24 mouse cellular contexts compared by ENCODE assay signal in genomic region chr16:87624937-87625336, GRCm38 (mm10).
DNase-seq lines count a peak whose midpoint lies in the region; ATAC-seq and TF ChIP-seq lines count a peak whose summit lies in the region.
"Had no signal": no experiment of that assay in that cellular context is flagged by ENCODE, and none has a peak within 500 bp of the region (broad histone marks: within the 10 kb centered on the region; RNA-seq: fewer than 3 reads in every experiment).

No protein-coding gene starts in this region.

- DNase-seq in spleen, adult 2 months (ENCODE audit: low read depth in 1 of 2, low spot score in 2 of 2): no peak
- DNase-seq in spleen, postnatal 10 days (ENCODE audit: low spot score in 2 of 2): no peak
- DNase-seq in gastrocnemius, adult 2 months: no peak
- DNase-seq: cerebellum, adult 8-10 months; cerebellum, postnatal 36 days; kidney, adult 11 months; left cerebral cortex, postnatal 4 days; right cerebral cortex, postnatal 25 days; thymus, postnatal 36 days had no signal

- 81% methylated on average over 2 of the region's 2 CpGs for WGBS in spleen, adult 2 months

- intact Hi-C loops in gastrocnemius, adult 2 months (cut with DNase I): no loop called here

- TF ChIP-seq POLR2A in spleen, adult 2 months (IDR thresholded peaks at IDR 0.05; ENCODE audit: low read depth, low read length): no peak

- no peaks in the 10 kb centered on the region for H3K36me3 ChIP-seq in spleen, adult 2 months (ENCODE audit: control insufficient read depth, insufficient read depth, low read length)
- H3K36me3 ChIP-seq: embryonic facial prominence, embryonic 15.5 days; limb, embryonic 15.5 days; lung, embryonic 15.5 days; midbrain, embryonic 12.5 days; stomach, embryonic 15.5 days had no signal

- ATAC-seq in common myeloid progenitor, adult 5-6 weeks (replicated peaks; ENCODE audit: low read depth, poor library complexity, severe bottlenecking): peak; percentile 21
- ATAC-seq in megakaryocyte progenitor cell, adult 5-6 weeks (replicated peaks; ENCODE audit: poor library complexity): peak; percentile 64
- ATAC-seq in CD4-positive, CD25-positive, alpha-beta regulatory T cell, adult 4 months: no peak
- no peak for ATAC-seq in activated CD4-positive, CD25-positive, alpha-beta regulatory T cell, adult 4 months
- ATAC-seq: forebrain, embryonic 16.5 days; hindbrain, postnatal 0 days had no signal

- peak overlapping the region; percentile 48 for H3K27ac ChIP-seq in spleen, adult 2 months (ENCODE audit: insufficient read depth, low read length)
- no peak overlapping the region for H3K27ac ChIP-seq in gastrocnemius, adult 2 months
- H3K27ac ChIP-seq: embryonic facial prominence, embryonic 15.5 days; heart, adult 2 months; heart, embryonic 13.5 days; hindbrain, postnatal 0 days; kidney, postnatal 0 days; left cerebral cortex, adult 2 months; limb, embryonic 15.5 days; lung, embryonic 15.5 days; midbrain, embryonic 12.5 days; stomach, embryonic 15.5 days had no signal

- H3K4me1 ChIP-seq in spleen, adult 2 months (ENCODE audit: control insufficient read depth, insufficient read depth, insufficient read length): 0 out of 2 replicates have a peak, but pooled peaks cover 3% of the 10 kb centered on the region
- H3K4me1 ChIP-seq: embryonic facial prominence, embryonic 15.5 days; heart, embryonic 13.5 days; limb, embryonic 15.5 days; lung, embryonic 15.5 days; midbrain, embryonic 12.5 days; stomach, embryonic 15.5 days had no signal

- no peak overlapping the region for H3K4me3 ChIP-seq in spleen, adult 2 months (ENCODE audit: extremely low read depth, insufficient read depth, insufficient read length)
- H3K4me3 ChIP-seq in gastrocnemius, adult 2 months: no peak overlapping the region
- H3K4me3 ChIP-seq: embryonic facial prominence, embryonic 15.5 days; heart, adult 2 months; heart, embryonic 13.5 days; left cerebral cortex, adult 2 months; limb, embryonic 15.5 days; lung, embryonic 15.5 days; midbrain, embryonic 12.5 days; stomach, embryonic 15.5 days had no signal

- no peak for TF ChIP-seq CTCF in spleen, adult 2 months (IDR thresholded peaks at IDR 0.05; ENCODE audit: extremely low read depth, insufficient read depth, insufficient read length, insufficient replicate concordance)
- TF ChIP-seq CTCF in gastrocnemius, adult 2 months (IDR thresholded peaks at IDR 0.05): no peak

- H3K27me3 ChIP-seq in spleen, adult 2 months (ENCODE audit: control insufficient read depth, insufficient read depth, low read length): no peaks in the 10 kb centered on the region
- H3K27me3 ChIP-seq: embryonic facial prominence, embryonic 15.5 days; heart, embryonic 13.5 days; limb, embryonic 15.5 days; lung, embryonic 15.5 days; midbrain, embryonic 12.5 days; stomach, embryonic 15.5 days had no signal

Comparison
In these comparisons a context has a peak if more than half of its experiments do, and no peak if none do; other contexts are left out.
1. ATAC-seq: peak in common myeloid progenitor, adult 5-6 weeks (single experiment) and megakaryocyte progenitor cell, adult 5-6 weeks (single experiment); none in CD4-positive, CD25-positive, alpha-beta regulatory T cell, adult 4 months (single experiment) and activated CD4-positive, CD25-positive, alpha-beta regulatory T cell, adult 4 months (single experiment).